Mouse (Mus musculus): ENCODE results near the gene H1fnt. TPM values are rescaled to one million over a fixed set of nuclear protein-coding genes. Genes with fewer than 3 reads are reported as not detected.
A peak's percentile ranks its signal among the peaks of the same experiment; 100 is the strongest.

Gene H1fnt
- total and polyA plus RNA-seq, 3 experiments: not detected

DNA sequence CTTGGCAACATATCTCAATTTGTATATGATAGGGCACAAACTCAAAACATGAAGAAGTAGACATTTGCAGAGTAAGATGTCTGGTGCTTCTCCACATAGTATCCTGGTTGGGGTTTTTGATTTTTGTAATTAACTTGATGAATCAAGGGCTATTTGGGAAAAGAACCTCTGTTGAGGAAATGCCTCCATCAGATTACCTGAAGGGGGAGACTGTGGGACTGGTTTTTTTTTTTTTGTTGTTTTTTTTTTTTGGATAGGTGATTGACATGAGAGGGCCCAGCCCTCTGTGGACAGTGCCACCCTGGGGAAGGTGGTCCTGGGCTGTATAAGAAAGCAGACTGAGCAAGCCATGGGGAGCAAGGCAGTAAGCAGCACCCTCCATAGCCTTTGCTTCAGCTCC lies 34.7 kb downstream of the H1fnt start:
- no peak for DNase-seq (ENCODE audit: extremely low read depth)
- Histone ChIP-seq H3K27ac (ENCODE audit: insufficient read depth, low read depth) (no peak overlapping the region), H3K79me2 (replicated peaks; ENCODE audit: control insufficient read depth, extremely low read depth, insufficient read depth, poor library complexity, severe bottlenecking) (no peaks in the 10 kb centered on the region), H3K36me3 (replicated peaks in 1 of 2; ENCODE audit: control insufficient read depth in 1 of 2, insufficient read depth in 1 of 2, low read length in 1 of 2) (no peaks in the 10 kb centered on the region), H3K9ac (ENCODE audit: insufficient read depth, low read depth) (no peak overlapping the region), H3K4me1 (ENCODE audit: control insufficient read depth in 1 of 2, insufficient read depth in 2 of 2) (peaks cover 6 to 11% of the 10 kb centered on the region in 2 experiments; a peak in 3 of 4 replicates), H3K4me2 (ENCODE audit: insufficient read depth, low read depth, poor library complexity, severe bottlenecking) (no peak overlapping the region), H3K9me3 (replicated peaks; ENCODE audit: low read length) (no peaks in the 10 kb centered on the region), H3K27me3 (replicated peaks) (peaks cover 51% of the 10 kb centered on the region), H3K4me3 (replicated peaks in 1 of 3; ENCODE audit: low read depth in 2 of 3, low read length in 2 of 3, poor library complexity in 1 of 3) (no peak overlapping the region)
- peak; percentile 89 for TF ChIP-seq ZNF384 (IDR thresholded peaks at IDR 0.05; ENCODE audit: low read depth, low read length)
- TF ChIP-seq KAT2A (IDR thresholded peaks at IDR 0.05; ENCODE audit: insufficient replicate concordance, low read length): no peak
- TF ChIP-seq NRF1 (IDR thresholded peaks at IDR 0.05; ENCODE audit: low read depth, low read length): no peak
- peak in 1 of 2 experiments; percentile 28; a peak in 2 of 4 replicates for TF ChIP-seq CTCF (conservative IDR thresholded peaks at IDR 0.05 in 1 of 2, IDR thresholded peaks at IDR 0.05 in 1 of 2; ENCODE audit: low read depth in 2 of 2, low read length in 2 of 2)
- no peak for TF ChIP-seq JUN (IDR thresholded peaks at IDR 0.05; ENCODE audit: insufficient read depth, low read depth, low read length)
- no peak for TF ChIP-seq POLR2AphosphoS2 (IDR thresholded peaks at IDR 0.05; ENCODE audit: low read depth, low read length)
- dilution Hi-C loops (cut with MboI; ENCODE audit: extremely low pct_ligation_motif_present, extremely low pct_unique_long_range_greater_than_20kb, low sequenced_read_pairs) (no loop called here), in situ Hi-C loops (cut with MboI; ENCODE audit: low pct_ligation_motif_present, low pct_unique_long_range_greater_than_20kb, low sequenced_read_pairs) (no loop called here)

DNA sequence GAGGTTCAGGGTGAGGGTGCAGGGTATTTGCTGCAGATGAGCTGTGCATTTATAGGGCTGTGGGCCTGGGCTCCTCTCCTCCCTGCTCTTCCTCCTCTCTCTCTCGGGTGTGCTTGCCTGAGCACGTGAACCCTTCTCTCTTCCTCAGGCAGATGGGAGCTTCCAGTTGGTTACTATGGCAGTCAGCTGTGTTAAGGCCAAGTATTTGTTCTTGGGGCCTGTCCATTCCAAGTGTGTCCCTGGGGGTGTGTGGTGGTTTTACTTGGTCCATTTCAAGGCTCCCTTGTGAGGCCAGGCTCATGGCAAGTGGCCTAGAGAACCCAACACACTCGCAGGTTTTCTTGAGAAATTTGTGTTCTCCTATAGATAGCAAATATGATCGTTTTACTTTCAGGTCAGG lies 36.2 kb downstream of the H1fnt start, which contains the start of the genes Gm44579 and Olfr287:
Gene Gm44579, minus strand, starts transcription at position 101 of the 400 bp plus-strand sequence.
Gene Olfr287, minus strand, starts transcription at position 180 of the 400 bp plus-strand sequence.
- TF ChIP-seq MAZ (IDR thresholded peaks at IDR 0.05; ENCODE audit: low read depth, low read length) (no peak), JUND (conservative IDR thresholded peaks at IDR 0.05; ENCODE audit: low read depth, low read length) (no peak), KAT2A (IDR thresholded peaks at IDR 0.05; ENCODE audit: insufficient replicate concordance, low read length) (no peak), USF1 (IDR thresholded peaks at IDR 0.05; ENCODE audit: low read depth, low read length) (no peak), TCF12 (IDR thresholded peaks at IDR 0.05; ENCODE audit: low read depth, low read length) (no peak), CTCF (conservative IDR thresholded peaks at IDR 0.05 in 1 of 2, IDR thresholded peaks at IDR 0.05 in 1 of 2; ENCODE audit: low read depth in 2 of 2, low read length in 2 of 2) (no peak), MXI1 (IDR thresholded peaks at IDR 0.05; ENCODE audit: low read depth, low read length) (no peak), SMC3 (IDR thresholded peaks at IDR 0.05; ENCODE audit: low read depth, low read length) (no peak)
- dilution Hi-C loops (cut with MboI; ENCODE audit: extremely low pct_ligation_motif_present, extremely low pct_unique_long_range_greater_than_20kb, low sequenced_read_pairs): no loop called here
- H3K27ac ChIP-seq (ENCODE audit: insufficient read depth, low read depth): no peak within 1 kb of the TSS

GRCm38 (mm10) chr15:98214130-98214529 lies 43.0 kb downstream of the H1fnt start:
- Histone ChIP-seq H3K9ac (ENCODE audit: insufficient read depth, low read depth) (no peak overlapping the region), H3K4me3 (replicated peaks in 1 of 3; ENCODE audit: low read depth in 2 of 3, low read length in 2 of 3, poor library complexity in 1 of 3) (no peak overlapping the region), H3K36me3 (replicated peaks in 1 of 2; ENCODE audit: control insufficient read depth in 1 of 2, insufficient read depth in 1 of 2, low read length in 1 of 2) (no peaks in the 10 kb centered on the region), H3K27ac (ENCODE audit: insufficient read depth, low read depth) (no peak overlapping the region), H3K9me3 (replicated peaks; ENCODE audit: low read length) (no peaks in the 10 kb centered on the region), H3K27me3 (replicated peaks) (peaks cover 65% of the 10 kb centered on the region), H3K4me2 (ENCODE audit: insufficient read depth, low read depth, poor library complexity, severe bottlenecking) (no peak overlapping the region), H3K4me1 (ENCODE audit: control insufficient read depth in 1 of 2, insufficient read depth in 2 of 2) (peaks cover 0 to 4% of the 10 kb centered on the region in 2 experiments; a peak in 1 of 4 replicates), H3K79me2 (replicated peaks; ENCODE audit: control insufficient read depth, extremely low read depth, insufficient read depth, poor library complexity, severe bottlenecking) (no peaks in the 10 kb centered on the region)
- no peak for DNase-seq (ENCODE audit: extremely low read depth)
- dilution Hi-C loops (cut with MboI; ENCODE audit: extremely low pct_ligation_motif_present, extremely low pct_unique_long_range_greater_than_20kb, low sequenced_read_pairs): no loop called here
- in situ Hi-C loops (cut with MboI; ENCODE audit: low pct_ligation_motif_present, low pct_unique_long_range_greater_than_20kb, low sequenced_read_pairs): no loop called here
- TF ChIP-seq USF2 (conservative IDR thresholded peaks at IDR 0.05; ENCODE audit: low read depth, low read length) (no peak), ELF1 (IDR thresholded peaks at IDR 0.05; ENCODE audit: low read depth, low read length) (no peak), PAX5 (IDR thresholded peaks at IDR 0.05; ENCODE audit: low read length) (no peak), EP300 (IDR thresholded peaks at IDR 0.05; ENCODE audit: low read length) (no peak), HCFC1 (IDR thresholded peaks at IDR 0.05; ENCODE audit: low read depth, low read length) (no peak), NRF1 (IDR thresholded peaks at IDR 0.05; ENCODE audit: low read depth, low read length) (no peak), GABPA (IDR thresholded peaks at IDR 0.05; ENCODE audit: insufficient replicate concordance, low read depth, low read length) (no peak), RCOR1 (conservative IDR thresholded peaks at IDR 0.05; ENCODE audit: low read depth, low read length) (no peak), MAX (IDR thresholded peaks at IDR 0.05; ENCODE audit: low read length) (no peak), RAD21 (IDR thresholded peaks at IDR 0.05; ENCODE audit: low read depth, low read length) (no peak), CTCF (conservative IDR thresholded peaks at IDR 0.05 in 1 of 2, IDR thresholded peaks at IDR 0.05 in 1 of 2; ENCODE audit: low read depth in 2 of 2, low read length in 2 of 2) (no peak), ZKSCAN1 (IDR thresholded peaks at IDR 0.05; ENCODE audit: borderline replicate concordance, low read depth, low read length) (no peak)

More for the DNA sequence above, 36.2 kb downstream of the H1fnt start, which contains the start of the genes Gm44579 and Olfr287:
- no peak within 1 kb of the TSS for H3K9ac ChIP-seq (ENCODE audit: insufficient read depth, low read depth)
- H3K9me3 ChIP-seq (replicated peaks; ENCODE audit: low read length): no peaks in the 10 kb centered on the region
- H3K27me3 ChIP-seq (replicated peaks): peaks cover 53% of the 10 kb centered on the region
- H3K4me3 ChIP-seq (replicated peaks in 1 of 3; ENCODE audit: low read depth in 2 of 3, low read length in 2 of 3, poor library complexity in 1 of 3): no peak within 1 kb of the TSS
- peaks cover 5 to 6% of the 10 kb centered on the region in 2 experiments; a peak in 3 of 4 replicates for H3K4me1 ChIP-seq (ENCODE audit: control insufficient read depth in 1 of 2, insufficient read depth in 2 of 2)
- DNase-seq (ENCODE audit: extremely low read depth): no peak
- in situ Hi-C loops (cut with MboI; ENCODE audit: low pct_ligation_motif_present, low pct_unique_long_range_greater_than_20kb, low sequenced_read_pairs): no loop called here
- H3K36me3 ChIP-seq (replicated peaks in 1 of 2; ENCODE audit: control insufficient read depth in 1 of 2, insufficient read depth in 1 of 2, low read length in 1 of 2): no peaks in the 10 kb centered on the region
- H3K79me2 ChIP-seq (replicated peaks; ENCODE audit: control insufficient read depth, extremely low read depth, insufficient read depth, poor library complexity, severe bottlenecking): no peaks in the 10 kb centered on the region
- H3K4me2 ChIP-seq (ENCODE audit: insufficient read depth, low read depth, poor library complexity, severe bottlenecking): no peak within 1 kb of the TSS

Measured in CH12.LX (cell line).